9 mouse cellular contexts compared by ENCODE assay signal in genomic region chr11:57950989-57951388, GRCm38 (mm10). TPM values are rescaled to one million over a fixed set of nuclear protein-coding genes. Genes with fewer than 3 reads are reported as not detected.
A peak's percentile ranks its signal among the peaks of the same experiment; 100 is the strongest.
DNase-seq lines count a peak whose midpoint lies in the region; ATAC-seq and TF ChIP-seq lines count a peak whose summit lies in the region.
"Had no signal": no experiment of that assay in that cellular context is flagged by ENCODE, and none has a peak within 500 bp of the region (broad histone marks: within the 10 kb centered on the region; RNA-seq: fewer than 3 reads in every experiment).

No protein-coding gene starts in this region.

- no peaks in the 10 kb centered on the region for H3K9me3 ChIP-seq in liver, embryonic 11.5 days (ENCODE audit: control insufficient read depth, low read length)

- no peak overlapping the region for H3K27ac ChIP-seq in liver, embryonic 11.5 days (ENCODE audit: low read depth, low read length)

- H3K4me3 ChIP-seq in liver, embryonic 11.5 days (ENCODE audit: low read depth, low read length): no peak overlapping the region
- H3K4me3 ChIP-seq: myocyte had no signal

- H3K27me3 ChIP-seq in liver, embryonic 11.5 days (replicated peaks; ENCODE audit: control insufficient read depth, insufficient read depth, low read length): no peaks in the 10 kb centered on the region

- no peak overlapping the region for H3K9ac ChIP-seq in liver, embryonic 11.5 days (ENCODE audit: low read depth, low read length)

- H3K4me1 ChIP-seq in liver, embryonic 11.5 days (replicated peaks; ENCODE audit: control insufficient read depth, insufficient read depth, low read length): peaks cover 34% of the 10 kb centered on the region

- TF ChIP-seq CTCF in brain, embryonic 14.5 days (IDR thresholded peaks at IDR 0.05; ENCODE audit: borderline replicate concordance, extremely low read depth, insufficient read depth, insufficient read length): peak; percentile 65; the same call in 1 of the 2 replicates

- no peak for TF ChIP-seq POLR2A in brain, embryonic 14.5 days (IDR thresholded peaks at IDR 0.05; ENCODE audit: borderline replicate concordance, extremely low read depth, insufficient read depth, insufficient read length, poor library complexity, severe bottlenecking)

- WGBS in liver, embryonic 11.5 days: under 1% methylated on average over 4 of the region's 4 CpGs

- H3K4me2 ChIP-seq in liver, embryonic 11.5 days: no peak overlapping the region

- ATAC-seq in liver, embryonic 11.5 days (replicated peaks; ENCODE audit: low FRiP score): no peak
- ATAC-seq in megakaryocyte progenitor cell, adult 5-6 weeks (replicated peaks; ENCODE audit: poor library complexity): peak; percentile 57

- no peaks in the 10 kb centered on the region for H3K36me3 ChIP-seq in liver, embryonic 11.5 days (ENCODE audit: control insufficient read depth, insufficient read depth, low read length)

- peak; percentile 14 to 29 for DNase-seq in adrenal gland, postnatal 36 days
- DNase-seq in adrenal gland, adult 8-10 months: no peak
- DNase-seq in liver: peak; percentile 43
- no peak for DNase-seq in liver, embryonic 11.5 days (ENCODE audit: low spot score)
- DNase-seq in brain, embryonic 14.5 days (ENCODE audit: low read depth): peak; percentile 77
- peak; percentile 42 for DNase-seq in heart, postnatal 4 days
- DNase-seq in testis, postnatal 10 days (ENCODE audit: low spot score): no peak

RNA-seq across cellular contexts. Expression of gene Larp1, which starts 57.9 kb away (rescaled TPM):
- 100 to 1,000 TPM; 102 to 112 TPM for total RNA-seq in adrenal gland, postnatal 36 days (2021)
- 100 to 1,000 TPM in 3 of 4 experiments, 10 to 100 TPM in 1; 95.7 to 109 (median 104) TPM for total RNA-seq in adrenal gland, adult 8-10 months (2022)
- 37.2 and 43.0 TPM in 2 replicates for polyA plus RNA-seq in liver, embryonic 11.5 days (2014; fragmentation: Nextera tagmentation; extraction: Ambion mirVana)
- 36.5 and 57.6 TPM in 2 replicates for polyA plus RNA-seq in brain, embryonic 14.5 days (2012; rRNA removed)
- total RNA-seq in heart, postnatal 4 days (2021): 10 to 100 TPM; 69.6 to 69.9 TPM
- 134 and 142 TPM in 2 replicates for total RNA-seq in megakaryocyte progenitor cell, adult 5-6 weeks (2015)
- 52.9 and 67.5 TPM in 2 replicates for total RNA-seq in megakaryocyte progenitor cell, adult 5-6 weeks (2017)

Comparison
In these comparisons a context has a peak if more than half of its experiments do, and no peak if none do; other contexts are left out.
1. DNase-seq: peak in adrenal gland, postnatal 36 days (2 of 2), liver (single experiment), brain, embryonic 14.5 days (single experiment) and heart, postnatal 4 days (single experiment); none in adrenal gland, adult 8-10 months (single experiment), liver, embryonic 11.5 days (single experiment) and testis, postnatal 10 days (single experiment).